Mouse (Mus musculus): Measurements from ENCODE around the gene Mrc2.

The Mrc2 gene

GRCm38 (mm10) chr11:105349780-105350324 lies 57.4 kb downstream of the Mrc2 start:
- DNase-seq (ENCODE audit: extremely low read depth, low read depth, low spot score), result no peak

GRCm38 (mm10) chr11:105350643-105351042 lies 58.2 kb downstream of the Mrc2 start:
- no peak for DNase-seq (ENCODE audit: extremely low read depth, low read depth, low spot score)

- DNase-seq (ENCODE audit: extremely low read depth, low read depth, low spot score), result no peak
Observed at GRCm38 (mm10) chr11:105352152-105352551, 59.7 kb downstream of the Mrc2 start.

- peak; percentile 58 for DNase-seq (ENCODE audit: extremely low read depth, low read depth, low spot score)
Observed at GRCm38 (mm10) chr11:105352954-105353890, 60.8 kb downstream of the Mrc2 start.

GRCm38 (mm10) chr11:105353891-105354280 lies 61.4 kb downstream of the Mrc2 start:
- DNase-seq (ENCODE audit: extremely low read depth, low read depth, low spot score), result no peak

- peak; percentile 28 for DNase-seq (ENCODE audit: extremely low read depth, low read depth, low spot score)
Observed at GRCm38 (mm10) chr11:105356301-105356700, 63.9 kb downstream of the Mrc2 start.

GRCm38 (mm10) chr11:105362041-105362765 lies 69.8 kb downstream of the Mrc2 start:
- DNase-seq (ENCODE audit: extremely low read depth, low read depth, low spot score), result peak; percentile 25

GRCm38 (mm10) chr11:105362946-105363597 lies 70.6 kb downstream of the Mrc2 start:
- DNase-seq (ENCODE audit: extremely low read depth, low read depth, low spot score), result no peak

GRCm38 (mm10) chr11:105363598-105364385 lies 71.3 kb downstream of the Mrc2 start:
- no peak for DNase-seq (ENCODE audit: extremely low read depth, low read depth, low spot score)

GRCm38 (mm10) chr11:105364386-105365065 lies 72.1 kb downstream of the Mrc2 start:
- DNase-seq (ENCODE audit: extremely low read depth, low read depth, low spot score), result no peak

- DNase-seq (ENCODE audit: extremely low read depth, low read depth, low spot score), result no peak
Observed at GRCm38 (mm10) chr11:105365611-105366010, 73.2 kb downstream of the Mrc2 start.

- no peak for DNase-seq (ENCODE audit: extremely low read depth, low read depth, low spot score)
Observed at GRCm38 (mm10) chr11:105366051-105366450, 73.6 kb downstream of the Mrc2 start.

GRCm38 (mm10) chr11:105367163-105367562 lies 74.7 kb downstream of the Mrc2 start:
- DNase-seq (ENCODE audit: extremely low read depth, low read depth, low spot score), result no peak

- DNase-seq (ENCODE audit: extremely low read depth, low read depth, low spot score), result no peak
Observed at GRCm38 (mm10) chr11:105368833-105369232, 76.4 kb downstream of the Mrc2 start.

GRCm38 (mm10) chr11:105369526-105370386 lies 77.3 kb downstream of the Mrc2 start:
- DNase-seq (ENCODE audit: extremely low read depth, low read depth, low spot score), result no peak

GRCm38 (mm10) chr11:105371818-105372217 lies 79.4 kb downstream of the Mrc2 start:
- DNase-seq (ENCODE audit: extremely low read depth, low read depth, low spot score), result no peak

GRCm38 (mm10) chr11:105373881-105374280 lies 81.4 kb downstream of the Mrc2 start:
- no peak for DNase-seq (ENCODE audit: extremely low read depth, low read depth, low spot score)

- DNase-seq (ENCODE audit: extremely low read depth, low read depth, low spot score), result no peak
Observed at GRCm38 (mm10) chr11:105374526-105375175, 82.2 kb downstream of the Mrc2 start.
